Mouse (Mus musculus) testis, postnatal 10 days (tissue): ENCODE measurements at regions not wholly inside any gene's neighbourhood (a gene's known extent, or its start where the extent isn't known, plus 50 kb on each side); places are given as distances from the start of the nearest gene placed in this dataset.
"Not testable (repeated sequence)": the region's sequence is repeated elsewhere in the genome, so short reads cannot be mapped to it uniquely, and the experiment has no call there.

Experiments used
- DNase-seq: peaks from one replicate; pipeline ENCODE4 v3.0.0; 2021; ENCODE audit warnings: low spot score

DNA sequence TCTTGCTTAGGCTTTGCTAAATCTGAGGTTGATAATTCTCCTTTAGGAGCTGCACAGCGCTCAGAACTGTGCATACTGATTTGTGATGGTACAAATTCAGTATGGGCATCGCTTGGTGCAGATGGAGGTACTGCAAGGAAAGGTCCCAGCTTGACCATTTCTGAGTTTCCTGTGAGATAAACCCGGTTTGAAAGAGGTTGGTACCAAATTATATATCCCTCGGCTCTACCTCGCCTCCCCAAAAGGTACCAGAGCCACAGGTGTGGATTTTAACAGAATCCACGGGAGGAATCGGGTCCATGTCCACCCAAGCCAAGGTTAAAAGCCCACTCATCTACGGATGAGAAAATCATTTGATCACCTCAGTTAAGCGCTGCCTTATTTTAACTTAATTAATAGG is 172.5 kb upstream of the Zfp808 start:
- DNase-seq = not testable (repeated sequence)

- DNase-seq = not testable (repeated sequence)
These were observed 150.8 kb upstream of the Zfp808 start for GRCm38 (mm10) chr13:61978856-61979255.

GRCm38 (mm10) chr13:61996519-61996918 is 133.2 kb upstream of the Zfp808 start:
- DNase-seq = not testable (repeated sequence)

DNA sequence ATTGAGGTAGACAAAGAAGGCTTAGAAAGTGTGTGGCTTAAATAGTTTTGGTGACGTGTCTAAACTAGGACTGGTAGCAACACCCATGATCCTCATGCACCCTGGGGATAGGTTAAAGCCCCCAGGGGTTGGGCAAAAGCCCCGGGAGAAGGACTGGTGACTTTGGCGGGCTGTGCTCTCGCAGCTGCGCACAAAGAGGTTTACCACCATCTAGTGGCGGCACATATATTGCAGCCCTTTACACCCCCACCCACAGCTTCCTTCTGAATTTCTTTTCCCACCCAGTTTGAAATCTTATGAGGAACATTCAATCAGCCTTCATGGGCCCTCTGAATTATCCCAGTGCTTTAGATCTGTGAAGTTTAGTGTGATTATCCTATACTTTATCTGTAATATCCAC is 130.9 kb upstream of the Zfp808 start:
- DNase-seq = peak; percentile 58

- DNase-seq = peak; percentile 66
These were observed 122.4 kb upstream of the Zfp808 start for GRCm38 (mm10) chr13:62007321-62007720.

GRCm38 (mm10) chr13:62015424-62016167 is 114.1 kb upstream of the Zfp808 start:
- peak; percentile 41 for DNase-seq

DNA sequence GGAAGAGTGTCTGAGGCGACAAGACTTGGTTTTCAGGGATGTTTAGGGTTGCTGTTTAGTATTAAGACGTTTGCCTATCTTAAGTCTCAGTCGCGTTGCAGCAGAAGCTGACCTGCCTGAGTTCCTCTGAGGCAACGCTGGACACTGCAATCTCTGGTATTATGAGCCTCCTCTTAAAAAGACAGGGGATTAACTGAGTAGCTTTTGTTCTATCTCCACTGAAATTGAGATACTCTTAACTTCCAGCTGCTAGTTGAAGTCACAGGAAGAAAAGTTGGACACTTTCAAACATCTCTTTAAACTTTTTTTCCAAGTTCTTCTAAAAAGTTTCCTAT is 113.6 kb upstream of the Zfp808 start:
- DNase-seq = not testable (repeated sequence)

- DNase-seq = not testable (repeated sequence)
These were observed 92.0 kb upstream of the Zfp808 start for GRCm38 (mm10) chr13:62037646-62038045.

DNA sequence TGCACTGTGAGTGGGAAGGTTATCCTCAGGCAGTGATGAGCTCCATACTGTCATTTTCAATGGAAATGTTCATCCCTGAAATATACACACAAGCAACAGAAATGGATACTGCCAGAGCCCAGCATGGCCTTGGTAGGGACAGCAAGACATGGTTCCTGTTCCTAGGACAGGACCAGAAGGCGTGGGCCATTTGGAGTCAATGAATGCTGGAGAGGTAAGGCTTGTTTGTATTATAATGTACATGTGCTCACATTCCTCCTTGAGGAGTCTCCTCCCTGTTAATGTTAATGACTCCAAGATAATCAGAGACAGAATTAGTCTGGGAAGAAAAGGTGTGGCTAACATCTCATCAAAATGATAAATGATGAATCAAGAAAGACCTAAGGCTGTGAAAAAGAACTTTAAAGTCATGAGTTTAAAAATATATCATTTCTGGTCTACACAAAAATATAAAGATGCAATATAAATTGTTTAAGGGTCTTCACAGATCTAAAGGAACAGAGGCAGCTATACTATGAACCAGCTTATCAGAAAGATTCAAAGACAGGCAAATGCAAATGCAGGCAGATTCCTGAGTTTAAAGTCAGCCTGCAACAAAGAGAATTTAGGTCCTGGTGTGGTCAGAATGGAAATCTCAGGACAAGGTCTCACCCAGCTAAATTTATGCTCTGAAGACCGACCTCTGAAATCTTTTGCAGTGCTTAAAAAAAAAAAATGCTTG is 51.6 kb upstream of the Zfp808 start:
- DNase-seq = not testable (repeated sequence)

- not testable (repeated sequence) for DNase-seq
These were observed 50.8 kb upstream of the Zfp808 start for GRCm38 (mm10) chr13:62078893-62079292.
